Mouse (Mus musculus): ENCODE measurements at regions not wholly inside any gene's neighbourhood (a gene's known extent, or its start where the extent isn't known, plus 50 kb on each side); places are given as distances from the start of the nearest gene placed in this dataset.
A peak's percentile ranks its signal among the peaks of the same experiment; 100 is the strongest.

- no peak for DNase-seq (ENCODE audit: low read depth, low spot score)
Measured at GRCm38 (mm10) chr10:122564473-122564872, 114.1 kb upstream of the Ppm1h start.

- peak; percentile 25 for DNase-seq (ENCODE audit: low read depth, low spot score)
Measured at GRCm38 (mm10) chr10:122566601-122567000, 112.0 kb upstream of the Ppm1h start.

- no peak for DNase-seq (ENCODE audit: low read depth, low spot score)
Measured at GRCm38 (mm10) chr10:122569546-122570202, 108.9 kb upstream of the Ppm1h start.

GRCm38 (mm10) chr10:122570909-122571551, 107.5 kb upstream of the Ppm1h start:
- no peak for DNase-seq (ENCODE audit: low read depth, low spot score)

GRCm38 (mm10) chr10:122576171-122577063, 102.1 kb upstream of the Ppm1h start:
- no peak for DNase-seq (ENCODE audit: low read depth, low spot score)

- DNase-seq (ENCODE audit: low read depth, low spot score): peak; percentile 72
Measured at GRCm38 (mm10) chr10:122578209-122579001, 100.2 kb upstream of the Ppm1h start.

- DNase-seq (ENCODE audit: low read depth, low spot score): peak; percentile 54
Measured at GRCm38 (mm10) chr10:122581096-122581495, 97.5 kb upstream of the Ppm1h start.

- DNase-seq (ENCODE audit: low read depth, low spot score): no peak
Measured at GRCm38 (mm10) chr10:122587541-122587940, 91.0 kb upstream of the Ppm1h start.

- no peak for DNase-seq (ENCODE audit: low read depth, low spot score)
Measured at GRCm38 (mm10) chr10:122599511-122599910, 79.1 kb upstream of the Ppm1h start.

- DNase-seq (ENCODE audit: low read depth, low spot score): no peak
Measured at GRCm38 (mm10) chr10:122602394-122602793, 76.2 kb upstream of the Ppm1h start.

- no peak for DNase-seq (ENCODE audit: low read depth, low spot score)
Measured at GRCm38 (mm10) chr10:122603960-122604359, 74.6 kb upstream of the Ppm1h start.

GRCm38 (mm10) chr10:122613281-122613680, 65.3 kb upstream of the Ppm1h start:
- no peak for DNase-seq (ENCODE audit: low read depth, low spot score)

- no peak for DNase-seq (ENCODE audit: low read depth, low spot score)
Measured at GRCm38 (mm10) chr10:122613891-122614290, 64.7 kb upstream of the Ppm1h start.

GRCm38 (mm10) chr10:122614720-122615119, 63.8 kb upstream of the Ppm1h start:
- DNase-seq (ENCODE audit: low read depth, low spot score): no peak

- no peak for DNase-seq (ENCODE audit: low read depth, low spot score)
Measured at GRCm38 (mm10) chr10:122615658-122616057, 62.9 kb upstream of the Ppm1h start.

GRCm38 (mm10) chr10:122616385-122616784, 62.2 kb upstream of the Ppm1h start:
- no peak for DNase-seq (ENCODE audit: low read depth, low spot score)

- DNase-seq (ENCODE audit: low read depth, low spot score): no peak
Measured at GRCm38 (mm10) chr10:122618854-122619253, 59.7 kb upstream of the Ppm1h start.

GRCm38 (mm10) chr10:122619406-122620116, 59.0 kb upstream of the Ppm1h start:
- DNase-seq (ENCODE audit: low read depth, low spot score): no peak
